Mouse (Mus musculus) layer of hippocampus, adult 2 months (tissue): ENCODE measurements around the gene Selenos. TPM values are rescaled to one million over a fixed set of nuclear protein-coding genes. Genes with fewer than 3 reads are reported as not detected.

Experiments
- DNase-seq, 2 experiments: peaks; one replicate each; pipeline ENCODE4 v3.0.0; 2022; ENCODE audit warnings: low spot score in 2 of 2
- H3K27ac ChIP-seq: fragments of 200-600 bp; 2 replicates; pipeline ENCODE4 v1.8.1; 2022
- H3K4me3 ChIP-seq: fragments of 200-600 bp; 2 replicates; pipeline ENCODE4 v1.8.1; 2022; ENCODE audit warnings: mild to moderate bottlenecking
- CTCF ChIP-seq: fragments of 200-600 bp; conservative IDR thresholded peaks from 2 replicates; pipeline ENCODE4 v1.8.1; 2022; ENCODE audit warnings: antibody characterized with exemption, mild to moderate bottlenecking, moderate library complexity
- total RNA-seq, 2 experiments: library from RNA; stranded (reverse); gene quantifications; 2 replicates each; pipeline ENCODE4 v1.2.3; 2021

Gene Selenos
- total RNA-seq, 2 experiments from 2014 or later = 50.6 to 57.3 TPM

- no peak for DNase-seq
- TF ChIP-seq CTCF = no peak
- Histone ChIP-seq H3K4me3 (no peak overlapping the region), H3K27ac (peak overlapping the region; percentile 21; the same call in 1 of the 2 replicates)
Measured at GRCm38 (mm10) chr7:66135644-66136043, 56.2 kb downstream of the Selenos start.

GRCm38 (mm10) chr7:66136187-66136586 is 56.7 kb downstream of the Selenos start:
- no peak overlapping the region for H3K4me3 ChIP-seq
- no peak for DNase-seq
- no peak for TF ChIP-seq CTCF
- peak overlapping the region; percentile 21; the same call in 1 of the 2 replicates for H3K27ac ChIP-seq

GRCm38 (mm10) chr7:66137309-66137708 is 57.9 kb downstream of the Selenos start:
- TF ChIP-seq CTCF = no peak
- Histone ChIP-seq H3K4me3 (no peak overlapping the region), H3K27ac (no peak overlapping the region)
- no peak for DNase-seq

GRCm38 (mm10) chr7:66138301-66138700 is 58.9 kb downstream of the Selenos start:
- no peak overlapping the region for H3K4me3 ChIP-seq
- TF ChIP-seq CTCF = no peak
- H3K27ac ChIP-seq = no peak overlapping the region
- DNase-seq = no peak

- H3K4me3 ChIP-seq = no peak overlapping the region
- DNase-seq = no peak
- TF ChIP-seq CTCF = no peak
- H3K27ac ChIP-seq = no peak overlapping the region
Measured at GRCm38 (mm10) chr7:66138878-66139277, 59.4 kb downstream of the Selenos start.

Other genes with a start within 250 kb of the Selenos start
- 10 to 100 TPM; 16.4 to 17.1 TPM for gene Pcsk6, start 217.9 kb upstream of the Selenos start, total RNA-seq
- gene Gm45213, start 36.0 kb upstream of the Selenos start, total RNA-seq = not detected
- gene Snrpa1, start 20.6 kb upstream of the Selenos start, total RNA-seq = 10 to 100 TPM; 33.0 to 33.8 TPM
- 10 to 100 TPM; 14.2 to 14.6 TPM for gene Chsy1, start 29.9 kb downstream of the Selenos start, total RNA-seq